Mouse (Mus musculus): ENCODE measurements around the gene Fgfr2. TPM values are rescaled to one million over a fixed set of nuclear protein-coding genes. Genes with fewer than 3 reads are reported as not detected.
A peak's percentile ranks its signal among the peaks of the same experiment; 100 is the strongest.

Gene Fgfr2
- polyA plus RNA-seq, 1 experiment from 2014 or later = 11.2 TPM

GRCm38 (mm10) chr7:130967901-130968300 lies 2155.2 kb downstream of the Fgfr2 start:
- Histone ChIP-seq H3K27ac (ENCODE audit: low read depth) (no peak overlapping the region), H3K4me2 (ENCODE audit: low read depth, low read length) (no peak overlapping the region), H3K9me3 (ENCODE audit: low read length) (no peaks in the 10 kb centered on the region), H3K9ac (replicated peaks) (no peak overlapping the region), H3K4me3 (ENCODE audit: low read depth, low read length) (no peak overlapping the region), H3K4me1 (ENCODE audit: insufficient read depth) (no peaks in the 10 kb centered on the region), H3K36me3 (replicated peaks; ENCODE audit: insufficient read depth, low read length) (no peaks in the 10 kb centered on the region), H3K27me3 (ENCODE audit: insufficient read depth, low read length) (no peaks in the 10 kb centered on the region)
- DNase-seq = no peak
- TF ChIP-seq EP300 (IDR thresholded peaks at IDR 0.05; ENCODE audit: low read depth) = no peak
- no peak for TF ChIP-seq CTCF (IDR thresholded peaks at IDR 0.05; ENCODE audit: low read depth)
- no peak for ATAC-seq
- WGBS (ENCODE audit: insufficient replicate concordance) = 74% methylated on average over 6 of the region's 6 CpGs

- Histone ChIP-seq H3K9me3 (ENCODE audit: low read length) (no peaks in the 10 kb centered on the region), H3K9ac (replicated peaks) (no peak overlapping the region), H3K27ac (ENCODE audit: low read depth) (no peak overlapping the region), H3K27me3 (ENCODE audit: insufficient read depth, low read length) (no peaks in the 10 kb centered on the region), H3K36me3 (replicated peaks; ENCODE audit: insufficient read depth, low read length) (no peaks in the 10 kb centered on the region), H3K4me1 (ENCODE audit: insufficient read depth) (no peaks in the 10 kb centered on the region), H3K4me2 (ENCODE audit: low read depth, low read length) (no peak overlapping the region), H3K4me3 (ENCODE audit: low read depth, low read length) (no peak overlapping the region)
- DNase-seq (no peak), ATAC-seq (no peak)
- 66% methylated on average over 5 of the region's 6 CpGs for WGBS (ENCODE audit: insufficient replicate concordance)
- TF ChIP-seq EP300 (IDR thresholded peaks at IDR 0.05; ENCODE audit: low read depth) = no peak
Observed at GRCm38 (mm10) chr7:130966876-130967275, 2156.3 kb downstream of the Fgfr2 start.

GRCm38 (mm10) chr7:130966451-130966850 lies 2156.7 kb downstream of the Fgfr2 start:
- no peak for ATAC-seq
- WGBS (ENCODE audit: insufficient replicate concordance) = 68% methylated on average over 5 of the region's 5 CpGs
- Histone ChIP-seq H3K27ac (ENCODE audit: low read depth) (no peak overlapping the region), H3K9me3 (ENCODE audit: low read length) (no peaks in the 10 kb centered on the region), H3K4me2 (ENCODE audit: low read depth, low read length) (no peak overlapping the region), H3K4me3 (ENCODE audit: low read depth, low read length) (no peak overlapping the region), H3K36me3 (replicated peaks; ENCODE audit: insufficient read depth, low read length) (no peaks in the 10 kb centered on the region), H3K4me1 (ENCODE audit: insufficient read depth) (no peaks in the 10 kb centered on the region), H3K9ac (replicated peaks) (no peak overlapping the region), H3K27me3 (ENCODE audit: insufficient read depth, low read length) (no peaks in the 10 kb centered on the region)
- TF ChIP-seq CTCF (IDR thresholded peaks at IDR 0.05; ENCODE audit: low read depth) (no peak), EP300 (IDR thresholded peaks at IDR 0.05; ENCODE audit: low read depth) (no peak)
- no peak for DNase-seq

GRCm38 (mm10) chr7:130965909-130966365 lies 2157.2 kb downstream of the Fgfr2 start:
- H3K4me1 ChIP-seq (ENCODE audit: insufficient read depth) = no peaks in the 10 kb centered on the region
- no peaks in the 10 kb centered on the region for H3K9me3 ChIP-seq (ENCODE audit: low read length)
- ATAC-seq = no peak
- no peak overlapping the region for H3K4me3 ChIP-seq (ENCODE audit: low read depth, low read length)
- H3K27me3 ChIP-seq (ENCODE audit: insufficient read depth, low read length) = no peaks in the 10 kb centered on the region
- H3K36me3 ChIP-seq (replicated peaks; ENCODE audit: insufficient read depth, low read length) = no peaks in the 10 kb centered on the region
- H3K27ac ChIP-seq (ENCODE audit: low read depth) = no peak overlapping the region
- TF ChIP-seq EP300 (IDR thresholded peaks at IDR 0.05; ENCODE audit: low read depth) (no peak), CTCF (IDR thresholded peaks at IDR 0.05; ENCODE audit: low read depth) (no peak)
- no peak for DNase-seq
- H3K4me2 ChIP-seq (ENCODE audit: low read depth, low read length) = no peak overlapping the region
- no peak overlapping the region for H3K9ac ChIP-seq (replicated peaks)
- 67% methylated on average over 4 of the region's 4 CpGs for WGBS (ENCODE audit: insufficient replicate concordance)

GRCm38 (mm10) chr7:130965396-130965795 lies 2157.8 kb downstream of the Fgfr2 start:
- TF ChIP-seq CTCF (IDR thresholded peaks at IDR 0.05; ENCODE audit: low read depth) = no peak
- TF ChIP-seq EP300 (IDR thresholded peaks at IDR 0.05; ENCODE audit: low read depth) = no peak
- Histone ChIP-seq H3K36me3 (replicated peaks; ENCODE audit: insufficient read depth, low read length) (no peaks in the 10 kb centered on the region), H3K4me3 (ENCODE audit: low read depth, low read length) (no peak overlapping the region), H3K9me3 (ENCODE audit: low read length) (no peaks in the 10 kb centered on the region), H3K27ac (ENCODE audit: low read depth) (no peak overlapping the region), H3K4me2 (ENCODE audit: low read depth, low read length) (no peak overlapping the region), H3K27me3 (ENCODE audit: insufficient read depth, low read length) (no peaks in the 10 kb centered on the region), H3K4me1 (ENCODE audit: insufficient read depth) (no peaks in the 10 kb centered on the region), H3K9ac (replicated peaks) (no peak overlapping the region)
- no peak for DNase-seq
- 79% methylated on average over 4 of the region's 4 CpGs for WGBS (ENCODE audit: insufficient replicate concordance)
- ATAC-seq = no peak

- ATAC-seq (no peak), DNase-seq (peak; percentile 37)
- Histone ChIP-seq H3K27me3 (ENCODE audit: insufficient read depth, low read length) (no peaks in the 10 kb centered on the region), H3K9me3 (ENCODE audit: low read length) (no peaks in the 10 kb centered on the region), H3K27ac (ENCODE audit: low read depth) (no peak overlapping the region), H3K4me1 (ENCODE audit: insufficient read depth) (no peaks in the 10 kb centered on the region), H3K9ac (replicated peaks) (no peak overlapping the region), H3K4me2 (ENCODE audit: low read depth, low read length) (no peak overlapping the region), H3K36me3 (replicated peaks; ENCODE audit: insufficient read depth, low read length) (no peaks in the 10 kb centered on the region), H3K4me3 (ENCODE audit: low read depth, low read length) (no peak overlapping the region)
- TF ChIP-seq CTCF (IDR thresholded peaks at IDR 0.05; ENCODE audit: low read depth) (no peak), EP300 (IDR thresholded peaks at IDR 0.05; ENCODE audit: low read depth) (no peak)
- WGBS (ENCODE audit: insufficient replicate concordance) = 35% methylated on average over 5 of the region's 5 CpGs
Observed at GRCm38 (mm10) chr7:130964686-130965085, 2158.5 kb downstream of the Fgfr2 start.

- Histone ChIP-seq H3K4me3 (ENCODE audit: low read depth, low read length) (no peak overlapping the region), H3K36me3 (replicated peaks; ENCODE audit: insufficient read depth, low read length) (no peaks in the 10 kb centered on the region), H3K9me3 (ENCODE audit: low read length) (no peaks in the 10 kb centered on the region), H3K27ac (ENCODE audit: low read depth) (no peak overlapping the region), H3K27me3 (ENCODE audit: insufficient read depth, low read length) (no peaks in the 10 kb centered on the region), H3K9ac (replicated peaks) (no peak overlapping the region), H3K4me2 (ENCODE audit: low read depth, low read length) (no peak overlapping the region), H3K4me1 (ENCODE audit: insufficient read depth) (no peaks in the 10 kb centered on the region)
- 83% methylated on average over 6 of the region's 6 CpGs for WGBS (ENCODE audit: insufficient replicate concordance)
- no peak for TF ChIP-seq EP300 (IDR thresholded peaks at IDR 0.05; ENCODE audit: low read depth)
- no peak for TF ChIP-seq CTCF (IDR thresholded peaks at IDR 0.05; ENCODE audit: low read depth)
- no peak for ATAC-seq
- DNase-seq = no peak
Observed at GRCm38 (mm10) chr7:130961429-130961828, 2161.7 kb downstream of the Fgfr2 start.

All from liver, postnatal 0 days (tissue).